Mouse (Mus musculus) forebrain, embryonic 16.5 days (tissue): Measurements from ENCODE around the gene Ispd. TPM values are rescaled to one million over a fixed set of nuclear protein-coding genes. Genes with fewer than 3 reads are reported as not detected.
A peak's percentile ranks its signal among the peaks of the same experiment; 100 is the strongest.

Experiments used
- ATAC-seq: fragments of 200-750 bp; cut with Nextera tagmentation; 2 replicates; pipeline ENCODE4 v1.8.0; 2017; ENCODE audit warnings: mild to moderate bottlenecking, moderate library complexity
- H3K27ac ChIP-seq: fragments of 300-500 bp; sonication (generic); 2 replicates; pipeline ENCODE4 v1.5.1; 2014; ENCODE audit warnings: low read length, control low read depth
- H3K27me3 ChIP-seq: fragments of 300-500 bp; sonication (generic); replicated peaks from 2 replicates; pipeline ENCODE4 v1.6.1; 2014; ENCODE audit warnings: low read length; ENCODE audit not compliant: control insufficient read depth, insufficient read depth
- H3K36me3 ChIP-seq: fragments of 300-500 bp; sonication (generic); 2 replicates; pipeline ENCODE4 v1.6.1; 2014; ENCODE audit not compliant: control insufficient read depth, insufficient read depth
- H3K4me1 ChIP-seq: fragments of 300-500 bp; sonication (generic); replicated peaks from 2 replicates; pipeline ENCODE4 v1.6.1; 2014; ENCODE audit warnings: low read length; ENCODE audit not compliant: control insufficient read depth, insufficient read depth
- H3K4me2 ChIP-seq: fragments of 300-500 bp; sonication (generic); 2 replicates; pipeline ENCODE4 v1.6.1; 2014; ENCODE audit warnings: mild to moderate bottlenecking, low read length, control low read depth
- H3K4me3 ChIP-seq: fragments of 300-500 bp; sonication (generic); replicated peaks from 2 replicates; pipeline ENCODE4 v1.5.1; 2014; ENCODE audit warnings: mild to moderate bottlenecking, low read length, control low read depth
- H3K9ac ChIP-seq: fragments of 300-500 bp; sonication (generic); replicated peaks from 2 replicates; pipeline ENCODE4 v1.6.1; 2014; ENCODE audit warnings: low read depth, low read length, control low read depth
- H3K9me3 ChIP-seq: fragments of 300-500 bp; sonication (generic); 2 replicates; pipeline ENCODE4 v1.6.1; 2016; ENCODE audit warnings: low read length; ENCODE audit not compliant: control insufficient read depth
- WGBS: fragments of 180-500 bp; shearing (Covaris S2); extraction: QIAGEN DNeasy Blood & Tissue Kit; methylation state at CpG from one replicate; pipeline ENCODE4 v1.1.7; 2014; 5-methylcytosine and 5-hydroxymethylcytosine counted together
- polyA plus RNA-seq: library from polyadenylated mRNA; unstranded; fragments of >200 nt; fragmentation: Nextera tagmentation; extraction: Ambion mirVana; gene quantifications from 2 replicates; pipeline ENCODE4 v1.2.1, GENCODE M21; 2015

The Ispd gene
- polyA plus RNA-seq, 1 experiment from 2014 or later = 7.0 TPM

- WGBS = 88% methylated on average over 3 of the region's 3 CpGs
- H3K4me3 ChIP-seq = no peak overlapping the region
- no peak overlapping the region for H3K9ac ChIP-seq
- no peaks in the 10 kb centered on the region for H3K36me3 ChIP-seq
- no peak for ATAC-seq
- H3K9me3 ChIP-seq = no peaks in the 10 kb centered on the region
- H3K27ac ChIP-seq = no peak overlapping the region
- no peaks in the 10 kb centered on the region for H3K4me1 ChIP-seq
- no peak overlapping the region for H3K4me2 ChIP-seq
- H3K27me3 ChIP-seq = no peaks in the 10 kb centered on the region
Measured at GRCm38 (mm10) chr12:36532525-36532924, 151.3 kb downstream of the Ispd start.

- ATAC-seq = no peak
- Histone ChIP-seq H3K4me1 (no peaks in the 10 kb centered on the region), H3K36me3 (no peaks in the 10 kb centered on the region), H3K9ac (no peak overlapping the region), H3K4me3 (no peak overlapping the region), H3K27ac (no peak overlapping the region), H3K9me3 (no peaks in the 10 kb centered on the region), H3K27me3 (no peaks in the 10 kb centered on the region), H3K4me2 (no peak overlapping the region)
- 90% methylated on average over 2 of the region's 2 CpGs for WGBS
Measured at GRCm38 (mm10) chr12:36533160-36533900, 152.1 kb downstream of the Ispd start.

- Histone ChIP-seq H3K27ac (no peak overlapping the region), H3K9me3 (no peaks in the 10 kb centered on the region), H3K4me1 (no peaks in the 10 kb centered on the region), H3K4me2 (no peak overlapping the region), H3K36me3 (no peaks in the 10 kb centered on the region), H3K27me3 (no peaks in the 10 kb centered on the region), H3K4me3 (no peak overlapping the region), H3K9ac (no peak overlapping the region)
- 86% methylated on average over 5 of the region's 5 CpGs for WGBS
- no peak for ATAC-seq
Measured at GRCm38 (mm10) chr12:36534589-36534988, 153.3 kb downstream of the Ispd start.

- ATAC-seq = no peak
- Histone ChIP-seq H3K36me3 (no peaks in the 10 kb centered on the region), H3K9ac (no peak overlapping the region), H3K4me1 (no peaks in the 10 kb centered on the region), H3K4me3 (no peak overlapping the region), H3K4me2 (no peak overlapping the region), H3K27me3 (no peaks in the 10 kb centered on the region), H3K9me3 (no peaks in the 10 kb centered on the region), H3K27ac (no peak overlapping the region)
Measured at GRCm38 (mm10) chr12:36545318-36545717, 164.1 kb downstream of the Ispd start.

- WGBS = 77% methylated on average over 9 of the region's 9 CpGs
- no peak for ATAC-seq
- H3K4me3 ChIP-seq = no peak overlapping the region
- H3K27ac ChIP-seq = no peak overlapping the region
- no peak overlapping the region for H3K9ac ChIP-seq
- H3K27me3 ChIP-seq = no peaks in the 10 kb centered on the region
- no peaks in the 10 kb centered on the region for H3K4me1 ChIP-seq
- no peaks in the 10 kb centered on the region for H3K9me3 ChIP-seq
- no peaks in the 10 kb centered on the region for H3K36me3 ChIP-seq
- H3K4me2 ChIP-seq = no peak overlapping the region
Measured at GRCm38 (mm10) chr12:36549474-36549873, 168.2 kb downstream of the Ispd start.

- no peaks in the 10 kb centered on the region for H3K27me3 ChIP-seq
- H3K36me3 ChIP-seq = no peaks in the 10 kb centered on the region
- no peak overlapping the region for H3K9ac ChIP-seq
- H3K4me3 ChIP-seq = no peak overlapping the region
- H3K9me3 ChIP-seq = no peaks in the 10 kb centered on the region
- WGBS = 100% methylated on average over 1 of the region's 1 CpGs
- H3K4me1 ChIP-seq = no peaks in the 10 kb centered on the region
- H3K4me2 ChIP-seq = no peak overlapping the region
- no peak for ATAC-seq
- H3K27ac ChIP-seq = no peak overlapping the region
Measured at GRCm38 (mm10) chr12:36554697-36555096, 173.4 kb downstream of the Ispd start.

GRCm38 (mm10) chr12:36564146-36564545 is 182.9 kb downstream of the Ispd start:
- Histone ChIP-seq H3K27me3 (no peaks in the 10 kb centered on the region), H3K36me3 (no peaks in the 10 kb centered on the region), H3K9me3 (no peaks in the 10 kb centered on the region), H3K9ac (no peak overlapping the region), H3K4me2 (no peak overlapping the region), H3K27ac (no peak overlapping the region), H3K4me1 (no peaks in the 10 kb centered on the region), H3K4me3 (no peak overlapping the region)
- no peak for ATAC-seq
- WGBS = 31% methylated on average over 2 of the region's 2 CpGs

- Histone ChIP-seq H3K4me2 (no peak overlapping the region), H3K27ac (no peak overlapping the region), H3K9me3 (no peaks in the 10 kb centered on the region), H3K36me3 (no peaks in the 10 kb centered on the region), H3K9ac (no peak overlapping the region), H3K4me3 (no peak overlapping the region), H3K27me3 (no peaks in the 10 kb centered on the region), H3K4me1 (no peaks in the 10 kb centered on the region)
- no peak for ATAC-seq
- 92% methylated on average over 1 of the region's 1 CpGs for WGBS
Measured at GRCm38 (mm10) chr12:36566974-36567373, 185.7 kb downstream of the Ispd start.

GRCm38 (mm10) chr12:36570414-36571095 is 189.3 kb downstream of the Ispd start:
- Histone ChIP-seq H3K36me3 (no peaks in the 10 kb centered on the region), H3K4me3 (no peak overlapping the region), H3K4me2 (no peak overlapping the region), H3K27ac (no peak overlapping the region), H3K4me1 (no peaks in the 10 kb centered on the region), H3K9me3 (no peaks in the 10 kb centered on the region), H3K9ac (no peak overlapping the region), H3K27me3 (no peaks in the 10 kb centered on the region)
- peak; percentile 82 for ATAC-seq
- 82% methylated on average over 4 of the region's 4 CpGs for WGBS
